17 mouse cellular contexts compared by ENCODE assay signal in genomic region chr4:55672288-55672687, GRCm38 (mm10).
A peak's percentile ranks its signal among the peaks of the same experiment; 100 is the strongest.
DNase-seq lines count a peak whose midpoint lies in the region; ATAC-seq lines count a peak whose summit lies in the region.
"Had no signal": no experiment of that assay in that cellular context is flagged by ENCODE, and none has a peak within 500 bp of the region (broad histone marks: within the 10 kb centered on the region; RNA-seq: fewer than 3 reads in every experiment).

No protein-coding gene starts in this region.

- intact Hi-C loops in heart, postnatal 10 days (cut with DNase I): no loop called here

- no peak overlapping the region for H3K9ac ChIP-seq in heart, embryonic 11.5 days (ENCODE audit: low read depth, low read length)
- H3K9ac ChIP-seq in kidney, embryonic 15.5 days: no peak overlapping the region
- H3K9ac ChIP-seq: liver, embryonic 13.5 days; neural tube, embryonic 15.5 days had no signal

- no peak overlapping the region for H3K4me2 ChIP-seq in heart, embryonic 11.5 days
- no peak overlapping the region for H3K4me2 ChIP-seq in kidney, embryonic 15.5 days
- H3K4me2 ChIP-seq: liver, embryonic 13.5 days; neural tube, embryonic 15.5 days had no signal

- WGBS in heart, embryonic 11.5 days (ENCODE audit: insufficient replicate concordance): 66% methylated on average over 6 of the region's 6 CpGs
- 39% methylated on average over 6 of the region's 6 CpGs for WGBS in kidney, embryonic 15.5 days

- no peaks in the 10 kb centered on the region for H3K9me3 ChIP-seq in heart, embryonic 11.5 days (replicated peaks; ENCODE audit: control insufficient read depth, low read length)
- no peaks in the 10 kb centered on the region for H3K9me3 ChIP-seq in kidney, embryonic 15.5 days (replicated peaks)
- H3K9me3 ChIP-seq: embryonic facial prominence, embryonic 10.5 days; hindbrain, embryonic 10.5 days; liver, embryonic 13.5 days; megakaryocyte, embryonic 14.5 days; neural tube, embryonic 15.5 days had no signal

- no peak overlapping the region for H3K4me3 ChIP-seq in heart, embryonic 11.5 days (ENCODE audit: low read depth, low read length)
- H3K4me3 ChIP-seq in kidney, embryonic 15.5 days (replicated peaks): no peak overlapping the region
- H3K4me3 ChIP-seq: embryonic facial prominence, embryonic 10.5 days; hindbrain, embryonic 10.5 days; liver, embryonic 13.5 days; megakaryocyte, embryonic 14.5 days; neural tube, embryonic 15.5 days had no signal

- 0 out of 2 replicates have a peak, but pooled peaks cover 3% of the 10 kb centered on the region for H3K4me1 ChIP-seq in heart, embryonic 11.5 days (ENCODE audit: control insufficient read depth, insufficient read depth, low read length)
- no peaks in the 10 kb centered on the region for H3K4me1 ChIP-seq in kidney, embryonic 15.5 days
- H3K4me1 ChIP-seq: liver, embryonic 13.5 days; megakaryocyte, embryonic 14.5 days; neural tube, embryonic 15.5 days had no signal

- peak; percentile 98 for DNase-seq in heart, adult 11 months
- peak; percentile 34 to 43 for DNase-seq in heart, postnatal 10 days
- peak; percentile 72 for DNase-seq in lung, postnatal 10 days
- DNase-seq in cerebellum, postnatal 25 days: no peak
- no peak for DNase-seq in ovary, postnatal 10 days (ENCODE audit: low spot score)
- no peak for DNase-seq in urinary bladder, postnatal 25 days (ENCODE audit: low spot score)
- DNase-seq: cerebellum, adult 8-10 months; gastrocnemius, postnatal 14 days; layer of hippocampus, adult 9-11 months; liver, embryonic 13.5 days had no signal

- H3K27me3 ChIP-seq in heart, embryonic 11.5 days (ENCODE audit: control insufficient read depth, insufficient read depth, low read length): no peaks in the 10 kb centered on the region
- no peaks in the 10 kb centered on the region for H3K27me3 ChIP-seq in kidney, embryonic 15.5 days
- H3K27me3 ChIP-seq: liver, embryonic 13.5 days; megakaryocyte, embryonic 14.5 days; neural tube, embryonic 15.5 days had no signal

- H3K27ac ChIP-seq in heart, embryonic 11.5 days (ENCODE audit: low read depth, low read length): no peak overlapping the region
- peak overlapping the region; percentile 6; the same call in 1 of the 2 replicates for H3K27ac ChIP-seq in kidney, embryonic 15.5 days
- H3K27ac ChIP-seq: embryonic facial prominence, embryonic 10.5 days; hindbrain, embryonic 10.5 days; liver, embryonic 13.5 days; neural tube, embryonic 15.5 days had no signal

- no peaks in the 10 kb centered on the region for H3K36me3 ChIP-seq in heart, embryonic 11.5 days (ENCODE audit: control insufficient read depth, insufficient read depth, low read length)
- no peaks in the 10 kb centered on the region for H3K36me3 ChIP-seq in kidney, embryonic 15.5 days
- H3K36me3 ChIP-seq: embryonic facial prominence, embryonic 10.5 days; hindbrain, embryonic 10.5 days; liver, embryonic 13.5 days; neural tube, embryonic 15.5 days had no signal

- ATAC-seq in heart, embryonic 11.5 days (replicated peaks; ENCODE audit: insufficient number of reproducible peaks, low FRiP score, low TSS enrichment): no peak
- no peak for ATAC-seq in kidney, embryonic 15.5 days (replicated peaks; ENCODE audit: low FRiP score)
- ATAC-seq: inflammation-experienced regulatory T-cells, adult 6 months had no signal

Comparison
In these comparisons a context has a peak if more than half of its experiments do, and no peak if none do; other contexts are left out.
1. DNase-seq: peak in heart, adult 11 months (single experiment), heart, postnatal 10 days (2 of 2) and lung, postnatal 10 days (single experiment); none in cerebellum, postnatal 25 days (0 of 2), ovary, postnatal 10 days (single experiment) and urinary bladder, postnatal 25 days (single experiment).